Mouse (Mus musculus) hindbrain, embryonic 11.5 days (tissue): Measurements from ENCODE around the gene 6030408B16Rik. TPM values are rescaled to one million over a fixed set of nuclear protein-coding genes. Genes with fewer than 3 reads are reported as not detected.

Source experiments
- polyA plus RNA-seq: library from polyadenylated mRNA; unstranded; fragments of >200 nt; fragmentation: Nextera tagmentation; extraction: Ambion mirVana; gene quantifications from 2 replicates; pipeline ENCODE4 v1.2.1, GENCODE M21; 2014

6030408B16Rik gene
- polyA plus RNA-seq, 1 experiment from 2014 or later = 0.25 TPM

Other genes with a start within 250 kb of the 6030408B16Rik start
- gene Gm47841, start 245.8 kb upstream of the 6030408B16Rik start, polyA plus RNA-seq = not detected in 2 replicates
- gene Fignl2, start 214.6 kb upstream of the 6030408B16Rik start, polyA plus RNA-seq = 1.2 and 2.1 TPM in 2 replicates
- gene Ankrd33, start 177.5 kb upstream of the 6030408B16Rik start, polyA plus RNA-seq = not detected in 2 replicates
- 4.8 and 5.5 TPM in 2 replicates for gene Acvrl1, start 164.7 kb upstream of the 6030408B16Rik start, polyA plus RNA-seq
- gene Acvr1b, start 119.1 kb upstream of the 6030408B16Rik start, polyA plus RNA-seq = 16.2 and 17.1 TPM in 2 replicates
- gene Grasp, start 69.0 kb upstream of the 6030408B16Rik start, polyA plus RNA-seq = 4.5 and 5.0 TPM in 2 replicates
- gene Nr4a1, start 38.9 kb upstream of the 6030408B16Rik start, polyA plus RNA-seq = 2.2 and 2.9 TPM in 2 replicates
- 66.5 and 69.6 TPM in 2 replicates for gene Atg101, start 8.9 kb upstream of the 6030408B16Rik start, polyA plus RNA-seq
- gene Krt80, start 77.0 kb downstream of the 6030408B16Rik start, polyA plus RNA-seq = 0.09 TPM in 1 of 2 replicates, not detected in the other
- gene Krt7, start 117.8 kb downstream of the 6030408B16Rik start, polyA plus RNA-seq = 9.0 and 12.0 TPM in 2 replicates
- gene Krt87, start 145.6 kb downstream of the 6030408B16Rik start, polyA plus RNA-seq = 0.08 TPM in 1 of 2 replicates, not detected in the other
- not detected in 2 replicates for gene Krt88, start 154.5 kb downstream of the 6030408B16Rik start, polyA plus RNA-seq
- gene Krt81, start 170.5 kb downstream of the 6030408B16Rik start, polyA plus RNA-seq = not detected in 2 replicates
- gene Krt86, start 180.3 kb downstream of the 6030408B16Rik start, polyA plus RNA-seq = not detected in 2 replicates
- not detected in 2 replicates for gene Krt83, start 198.3 kb downstream of the 6030408B16Rik start, polyA plus RNA-seq
- not detected in 2 replicates for gene Gm49425, start 224.0 kb downstream of the 6030408B16Rik start, polyA plus RNA-seq
- not detected in 2 replicates for gene Krt84, start 239.6 kb downstream of the 6030408B16Rik start, polyA plus RNA-seq